Mouse (Mus musculus) cerebellum, adult 2 months (tissue): ENCODE data around the gene Setdb1.

ENCODE experiments used
- CTCF ChIP-seq: fragments of 200-500 bp; IDR thresholded peaks from 2 replicates; pipeline ENCODE4 v1.5.1; 2011; ENCODE audit warnings: low read depth, mild to moderate bottlenecking, control low read depth, low read length, moderate library complexity, borderline replicate concordance; ENCODE audit not compliant: insufficient read depth
- POLR2A ChIP-seq: fragments of 200-500 bp; IDR thresholded peaks from 2 replicates; pipeline ENCODE4 v1.6.1; 2011; ENCODE audit warnings: low read length, control low read depth, borderline replicate concordance; ENCODE audit not compliant: insufficient read depth

DNA sequence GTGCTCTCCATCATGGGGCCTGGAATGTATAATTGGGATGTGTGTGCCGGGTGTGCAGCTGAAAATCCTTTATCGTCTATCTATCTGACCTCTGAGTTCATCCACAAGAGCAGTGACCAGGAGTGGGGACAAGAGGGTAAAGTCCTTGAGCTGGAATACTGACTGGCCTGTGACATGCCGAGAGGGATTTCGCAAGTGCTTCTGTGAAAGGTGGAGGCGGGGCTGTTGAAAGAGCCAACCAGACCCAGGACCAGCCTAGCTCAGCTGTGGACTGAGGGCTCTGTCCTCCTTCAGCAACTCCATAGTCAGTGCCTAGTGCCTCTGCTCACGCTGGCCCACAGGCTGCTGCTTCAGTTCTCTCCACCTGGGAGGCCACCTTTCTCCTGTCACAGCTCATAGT lies 38.5 kb downstream of the Setdb1 start:
- TF ChIP-seq CTCF (no peak), POLR2A (no peak)
